Mouse (Mus musculus): ENCODE results near the gene Anapc15-ps.

DNA sequence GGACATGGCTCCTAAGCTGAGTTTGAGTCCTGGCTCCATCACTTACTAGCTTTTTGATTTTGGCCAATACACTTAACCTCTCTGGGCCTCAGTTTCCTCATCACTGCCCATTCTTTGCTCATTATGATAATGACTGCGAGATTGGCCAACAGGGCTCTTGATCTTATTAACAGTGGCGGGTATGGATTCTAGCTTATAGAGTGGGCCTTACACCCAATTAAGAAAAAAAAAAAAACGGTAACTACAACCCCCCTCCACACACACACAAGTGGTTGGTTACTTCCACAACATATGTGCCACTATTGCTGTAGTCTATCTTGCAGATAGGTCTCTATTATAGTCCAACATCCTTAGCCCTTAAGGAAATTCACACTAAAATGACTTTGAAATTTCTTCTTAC lies at the start of gene Anapc15-ps:
- no peak for TF ChIP-seq GATA1 (IDR thresholded peaks at IDR 0.05; ENCODE audit: low read length)
- no peak for TF ChIP-seq TAL1 (IDR thresholded peaks at IDR 0.05; ENCODE audit: low read length)

Measured in erythroblast, embryonic 14.5 days (primary cell).